Mouse (Mus musculus): ENCODE results near the gene Fcgrt. TPM values are rescaled to one million over a fixed set of nuclear protein-coding genes. Genes with fewer than 3 reads are reported as not detected.

Fcgrt gene
- polyA plus RNA-seq, 1 experiment, result 37.0 TPM

- no peak overlapping the region for H3K27ac ChIP-seq (ENCODE audit: insufficient read depth, low read length)
- no peak overlapping the region; the same call in 1 of the 2 replicates for H3K4me3 ChIP-seq (ENCODE audit: insufficient read depth, low read length)
- H3K4me1 ChIP-seq (ENCODE audit: control insufficient read depth, insufficient read depth, low read length), result 0 out of 2 replicates have a peak, but pooled peaks cover 2% of the 10 kb centered on the region
- TF ChIP-seq CTCF (IDR thresholded peaks at IDR 0.05; ENCODE audit: extremely low read depth, insufficient read depth, low read length) (no peak), POLR2A (IDR thresholded peaks at IDR 0.05; ENCODE audit: extremely low read depth, insufficient read depth, low read length) (no peak)
These were observed 21.5 kb upstream of the Fcgrt start for GRCm38 (mm10) chr7:45125144-45125600.

- Histone ChIP-seq H3K4me1 (ENCODE audit: control insufficient read depth, insufficient read depth, low read length) (0 out of 2 replicates have a peak, but pooled peaks cover 2% of the 10 kb centered on the region), H3K27ac (ENCODE audit: insufficient read depth, low read length) (peak within 1 kb of the TSS; percentile 17), H3K4me3 (ENCODE audit: insufficient read depth, low read length) (peak within 1 kb of the TSS; percentile 69)
- TF ChIP-seq POLR2A (IDR thresholded peaks at IDR 0.05; ENCODE audit: extremely low read depth, insufficient read depth, low read length), result peak; percentile 74
- TF ChIP-seq CTCF (IDR thresholded peaks at IDR 0.05; ENCODE audit: extremely low read depth, insufficient read depth, low read length), result no peak
These were observed 20.8 kb upstream of the Fcgrt start, which contains the start of gene Rps11 for GRCm38 (mm10) chr7:45124224-45125143. Rps11 (minus strand) TSS chr7:45124439.

DNA sequence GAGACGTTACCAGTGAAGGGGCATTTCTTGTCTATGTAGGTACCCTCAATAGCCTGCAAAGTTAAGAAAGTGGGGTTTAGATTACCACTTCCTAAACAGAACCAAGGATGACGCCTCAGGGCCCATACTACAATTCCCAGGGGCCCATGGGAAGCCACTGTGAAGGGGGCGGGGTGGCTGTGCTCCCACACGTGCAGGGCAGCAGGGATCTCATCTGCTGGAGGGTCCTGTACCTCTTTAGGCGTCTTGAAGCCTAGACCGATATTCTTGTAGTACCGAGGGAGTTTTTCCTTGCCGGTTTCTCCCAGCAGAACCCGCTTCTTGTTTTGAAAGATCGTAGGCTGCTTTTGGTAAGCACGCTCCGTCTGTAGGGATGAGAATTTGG is 19.5 kb upstream of the Fcgrt start:
- Histone ChIP-seq H3K4me3 (ENCODE audit: insufficient read depth, low read length) (peak overlapping the region; percentile 69), H3K4me1 (ENCODE audit: control insufficient read depth, insufficient read depth, low read length) (0 out of 2 replicates have a peak, but pooled peaks cover 2% of the 10 kb centered on the region), H3K27ac (ENCODE audit: insufficient read depth, low read length) (no peak overlapping the region)
- TF ChIP-seq CTCF (IDR thresholded peaks at IDR 0.05; ENCODE audit: extremely low read depth, insufficient read depth, low read length), result no peak
- no peak for TF ChIP-seq POLR2A (IDR thresholded peaks at IDR 0.05; ENCODE audit: extremely low read depth, insufficient read depth, low read length)

DNA sequence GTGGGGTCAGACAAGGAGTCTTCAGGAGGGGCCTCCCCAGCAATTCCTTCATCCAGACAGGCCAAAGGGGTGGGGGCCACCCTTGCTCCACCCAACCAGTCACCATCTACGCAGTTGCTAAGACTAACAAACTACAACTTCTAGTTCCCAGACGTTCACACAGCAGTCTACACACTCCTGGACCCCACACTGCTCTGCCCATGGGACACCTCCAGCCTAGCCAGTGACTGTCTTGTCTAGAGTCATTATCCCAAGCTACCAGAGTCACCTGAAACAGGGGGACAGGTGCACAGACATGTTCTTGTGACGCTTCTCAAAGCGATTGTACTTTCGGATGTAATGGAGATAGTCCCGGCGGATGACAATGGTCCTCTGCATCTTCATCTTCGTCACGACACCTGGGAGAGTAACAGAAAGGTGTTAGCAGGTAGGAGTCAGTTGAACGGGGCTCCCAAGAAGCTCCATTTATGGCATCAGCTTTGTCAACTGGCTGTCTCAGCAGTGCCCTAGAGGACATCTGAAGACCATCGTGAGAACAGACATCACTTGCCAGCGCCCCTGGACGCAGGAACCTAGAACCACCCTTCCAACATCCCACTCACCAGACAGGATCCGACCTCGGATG is 19.0 kb upstream of the Fcgrt start:
- TF ChIP-seq POLR2A (IDR thresholded peaks at IDR 0.05; ENCODE audit: extremely low read depth, insufficient read depth, low read length) (no peak), CTCF (IDR thresholded peaks at IDR 0.05; ENCODE audit: extremely low read depth, insufficient read depth, low read length) (no peak)
- Histone ChIP-seq H3K4me1 (ENCODE audit: control insufficient read depth, insufficient read depth, low read length) (0 out of 2 replicates have a peak, but pooled peaks cover 2% of the 10 kb centered on the region), H3K4me3 (ENCODE audit: insufficient read depth, low read length) (peak overlapping the region; percentile 69; the same call in 1 of the 2 replicates), H3K27ac (ENCODE audit: insufficient read depth, low read length) (0 out of 2 replicates have a peak overlapping the region, but pooled peaks have one; percentile 10)

DNA sequence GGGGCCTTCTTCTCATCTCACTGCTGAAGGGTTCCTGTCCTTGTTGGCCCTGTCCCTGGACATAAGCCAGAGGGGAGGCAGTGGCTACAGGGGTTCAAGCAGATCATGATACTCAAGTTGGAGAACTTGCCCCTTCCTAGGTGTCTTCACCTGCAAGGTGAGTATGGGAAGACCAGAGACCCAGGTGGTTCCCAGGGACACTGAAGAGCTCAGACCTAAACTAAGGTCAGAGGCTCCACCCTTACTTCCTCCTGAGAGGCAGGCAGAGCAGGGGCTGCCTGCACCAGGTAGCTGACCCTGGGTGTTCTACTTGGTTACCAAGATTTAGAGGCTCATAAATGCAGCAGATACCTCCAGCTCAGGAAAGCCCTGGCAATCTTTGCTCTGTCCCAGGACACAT is 18.3 kb upstream of the Fcgrt start:
- peak overlapping the region; percentile 13; the same call in 1 of the 2 replicates for H3K4me3 ChIP-seq (ENCODE audit: insufficient read depth, low read length)
- 0 out of 2 replicates have a peak, but pooled peaks cover 2% of the 10 kb centered on the region for H3K4me1 ChIP-seq (ENCODE audit: control insufficient read depth, insufficient read depth, low read length)
- peak overlapping the region; percentile 77 for H3K27ac ChIP-seq (ENCODE audit: insufficient read depth, low read length)
- no peak for TF ChIP-seq POLR2A (IDR thresholded peaks at IDR 0.05; ENCODE audit: extremely low read depth, insufficient read depth, low read length)
- no peak for TF ChIP-seq CTCF (IDR thresholded peaks at IDR 0.05; ENCODE audit: extremely low read depth, insufficient read depth, low read length)

DNA sequence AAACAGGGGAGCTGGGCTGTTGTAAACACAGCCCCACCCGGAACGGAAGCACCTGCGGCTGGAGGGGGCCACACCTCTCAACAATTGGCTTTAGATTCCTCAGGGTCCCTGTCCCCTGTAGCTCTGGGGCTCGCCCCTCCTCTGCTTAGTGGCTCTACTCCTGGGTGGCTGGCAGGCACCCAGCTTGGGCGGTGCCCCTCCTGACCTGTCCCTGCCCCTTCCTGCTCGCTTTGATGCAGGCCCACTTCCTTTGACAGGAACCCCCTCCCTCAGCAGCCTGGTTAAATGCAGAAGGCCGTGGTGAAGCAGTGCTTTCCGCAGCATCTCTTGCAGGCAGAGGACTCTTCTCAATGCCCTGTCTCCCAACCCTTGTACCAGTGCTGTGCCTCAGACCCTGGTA is 17.8 kb upstream of the Fcgrt start:
- Histone ChIP-seq H3K4me1 (ENCODE audit: control insufficient read depth, insufficient read depth, low read length) (0 out of 2 replicates have a peak, but pooled peaks cover 2% of the 10 kb centered on the region), H3K4me3 (ENCODE audit: insufficient read depth, low read length) (peak overlapping the region; percentile 13; the same call in 1 of the 2 replicates), H3K27ac (ENCODE audit: insufficient read depth, low read length) (0 out of 2 replicates have a peak overlapping the region, but pooled peaks have one; percentile 77)
- TF ChIP-seq POLR2A (IDR thresholded peaks at IDR 0.05; ENCODE audit: extremely low read depth, insufficient read depth, low read length), result 0 out of 2 replicates have a peak, but pooled peaks have one; percentile 35
- TF ChIP-seq CTCF (IDR thresholded peaks at IDR 0.05; ENCODE audit: extremely low read depth, insufficient read depth, low read length), result no peak

DNA sequence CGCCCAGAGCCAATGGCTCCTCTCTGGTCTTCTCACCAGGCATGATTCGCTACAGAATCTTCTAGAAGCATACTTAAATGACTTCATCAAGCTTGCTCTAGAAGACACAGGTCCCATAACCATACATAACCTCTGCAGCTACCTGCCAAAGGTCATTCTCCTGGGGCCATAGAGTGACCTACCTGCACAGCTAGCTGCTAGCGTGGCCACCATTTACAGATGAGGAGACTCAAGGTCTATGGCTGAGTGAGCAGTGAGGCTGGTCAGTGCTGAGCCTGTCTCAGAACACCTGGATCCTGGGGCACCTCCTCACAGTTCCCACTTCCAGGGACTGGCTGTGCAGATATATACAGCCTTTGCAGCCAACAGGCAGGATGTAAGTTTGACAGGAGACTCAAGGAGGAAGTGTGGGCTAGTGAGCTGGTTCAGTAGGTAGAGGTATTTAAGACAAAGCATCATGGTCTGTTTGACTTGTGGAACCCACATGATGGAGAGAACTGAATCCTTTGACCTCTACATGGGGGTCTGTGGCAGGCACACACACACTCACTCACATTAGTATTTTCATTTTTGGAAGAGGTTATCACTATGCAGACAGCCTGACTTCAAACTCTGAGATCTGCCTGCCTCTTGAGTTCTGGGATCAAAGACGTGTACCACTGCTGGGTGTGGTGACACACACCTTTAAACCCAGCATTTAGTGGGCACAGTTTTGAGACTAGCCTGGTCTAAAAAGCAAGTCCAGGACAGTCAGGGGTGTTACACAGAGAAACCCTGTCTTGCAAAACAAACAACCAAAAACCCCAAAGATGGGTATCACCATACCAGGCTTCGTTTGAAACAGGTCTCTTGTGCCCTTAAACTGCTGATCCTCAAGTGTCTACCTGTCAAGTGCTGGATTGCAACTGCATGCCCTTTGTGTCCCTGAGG is 16.4 kb upstream of the Fcgrt start:
- H3K4me3 ChIP-seq (ENCODE audit: insufficient read depth, low read length), result no peak overlapping the region
- 0 out of 2 replicates have a peak, but pooled peaks cover 2% of the 10 kb centered on the region for H3K4me1 ChIP-seq (ENCODE audit: control insufficient read depth, insufficient read depth, low read length)
- 0 out of 2 replicates have a peak overlapping the region, but pooled peaks have one; percentile 32 for H3K27ac ChIP-seq (ENCODE audit: insufficient read depth, low read length)
- TF ChIP-seq POLR2A (IDR thresholded peaks at IDR 0.05; ENCODE audit: extremely low read depth, insufficient read depth, low read length) (no peak), CTCF (IDR thresholded peaks at IDR 0.05; ENCODE audit: extremely low read depth, insufficient read depth, low read length) (no peak)

GRCm38 (mm10) chr7:45118336-45118735 is 14.7 kb upstream of the Fcgrt start:
- 0 out of 2 replicates have a peak, but pooled peaks cover 2% of the 10 kb centered on the region for H3K4me1 ChIP-seq (ENCODE audit: control insufficient read depth, insufficient read depth, low read length)
- no peak overlapping the region for H3K4me3 ChIP-seq (ENCODE audit: insufficient read depth, low read length)
- TF ChIP-seq POLR2A (IDR thresholded peaks at IDR 0.05; ENCODE audit: extremely low read depth, insufficient read depth, low read length) (no peak), CTCF (IDR thresholded peaks at IDR 0.05; ENCODE audit: extremely low read depth, insufficient read depth, low read length) (no peak)
- no peak overlapping the region for H3K27ac ChIP-seq (ENCODE audit: insufficient read depth, low read length)
